Mouse (Mus musculus) kidney, postnatal 0 days (tissue): ENCODE data around the gene Cnnm2. TPM values are rescaled to one million over a fixed set of nuclear protein-coding genes. Genes with fewer than 3 reads are reported as not detected.

Experiments
- ATAC-seq: fragments of 200-750 bp; cut with Nextera tagmentation; replicated peaks from 2 replicates; pipeline ENCODE4 v1.8.0; 2017; ENCODE audit warnings: low read depth, moderate number of reproducible peaks, moderate TSS enrichment, moderate library complexity; ENCODE audit not compliant: low FRiP score
- DNase-seq: peaks from one replicate; pipeline ENCODE4 v3.0.0-alpha.2; 2016; ENCODE audit warnings: low spot score
- H3K27ac ChIP-seq: fragments of 300-500 bp; sonication (generic); 2 replicates; pipeline ENCODE4 v1.5.1; 2014; ENCODE audit warnings: mild to moderate bottlenecking
- H3K27me3 ChIP-seq: fragments of 300-500 bp; sonication (generic); 2 replicates; pipeline ENCODE4 v1.6.1; 2014; ENCODE audit warnings: low read length, mixed read lengths; ENCODE audit not compliant: insufficient read depth
- H3K36me3 ChIP-seq: fragments of 300-500 bp; sonication (generic); 2 replicates; pipeline ENCODE4 v1.6.1; 2014; ENCODE audit warnings: low read length, mixed read lengths; ENCODE audit not compliant: insufficient read depth
- H3K4me1 ChIP-seq: fragments of 300-500 bp; sonication (generic); replicated peaks from 2 replicates; pipeline ENCODE4 v1.6.1; 2014; ENCODE audit warnings: antibody characterized with exemption, low read length, mixed read lengths; ENCODE audit not compliant: insufficient read depth
- H3K4me2 ChIP-seq: fragments of 300-500 bp; sonication (generic); 2 replicates; pipeline ENCODE4 v1.6.1; 2014; ENCODE audit warnings: mild to moderate bottlenecking, low read length, moderate library complexity, mixed read lengths
- H3K4me3 ChIP-seq: fragments of 300-500 bp; sonication (generic); replicated peaks from 2 replicates; pipeline ENCODE4 v1.5.1; 2014; ENCODE audit warnings: low read depth, low read length
- H3K9ac ChIP-seq: fragments of 300-500 bp; sonication (generic); 2 replicates; pipeline ENCODE4 v1.6.1; 2014; ENCODE audit warnings: low read depth, low read length
- H3K9me3 ChIP-seq: fragments of 300-500 bp; sonication (generic); replicated peaks from 2 replicates; pipeline ENCODE4 v1.6.1; 2016; ENCODE audit warnings: low read length, inconsistent platforms, mixed read lengths
- CTCF ChIP-seq: IDR thresholded peaks from 2 replicates; pipeline ENCODE4 v1.5.1; 2016; ENCODE audit warnings: antibody characterized with exemption, low read depth, mild to moderate bottlenecking, moderate library complexity
- WGBS: fragments of 180-500 bp; shearing (Covaris S2); extraction: QIAGEN DNeasy Blood & Tissue Kit; methylation state at CpG from one replicate; pipeline ENCODE4 v1.1.7; 2014; 5-methylcytosine and 5-hydroxymethylcytosine counted together
- polyA plus RNA-seq: library from polyadenylated mRNA; unstranded; fragments of >200 nt; fragmentation: Nextera tagmentation; extraction: Ambion mirVana; gene quantifications from 2 replicates; pipeline ENCODE4 v1.2.1, GENCODE M21; 2015

Cnnm2 gene
- polyA plus RNA-seq, 1 experiment from 2014 or later, result 11.0 TPM

GRCm38 (mm10) chr19:46864079-46864478 lies 102.7 kb downstream of the Cnnm2 start:
- no peaks in the 10 kb centered on the region for H3K9me3 ChIP-seq
- ATAC-seq, result no peak
- no peak overlapping the region for H3K27ac ChIP-seq
- WGBS, result 52% methylated on average over 6 of the region's 6 CpGs
- no peaks in the 10 kb centered on the region for H3K4me1 ChIP-seq
- no peak for TF ChIP-seq CTCF
- no peak for DNase-seq
- H3K27me3 ChIP-seq, result no peaks in the 10 kb centered on the region
- no peak overlapping the region for H3K4me3 ChIP-seq
- H3K36me3 ChIP-seq, result no peaks in the 10 kb centered on the region
- no peak overlapping the region for H3K9ac ChIP-seq
- H3K4me2 ChIP-seq, result no peak overlapping the region

DNA sequence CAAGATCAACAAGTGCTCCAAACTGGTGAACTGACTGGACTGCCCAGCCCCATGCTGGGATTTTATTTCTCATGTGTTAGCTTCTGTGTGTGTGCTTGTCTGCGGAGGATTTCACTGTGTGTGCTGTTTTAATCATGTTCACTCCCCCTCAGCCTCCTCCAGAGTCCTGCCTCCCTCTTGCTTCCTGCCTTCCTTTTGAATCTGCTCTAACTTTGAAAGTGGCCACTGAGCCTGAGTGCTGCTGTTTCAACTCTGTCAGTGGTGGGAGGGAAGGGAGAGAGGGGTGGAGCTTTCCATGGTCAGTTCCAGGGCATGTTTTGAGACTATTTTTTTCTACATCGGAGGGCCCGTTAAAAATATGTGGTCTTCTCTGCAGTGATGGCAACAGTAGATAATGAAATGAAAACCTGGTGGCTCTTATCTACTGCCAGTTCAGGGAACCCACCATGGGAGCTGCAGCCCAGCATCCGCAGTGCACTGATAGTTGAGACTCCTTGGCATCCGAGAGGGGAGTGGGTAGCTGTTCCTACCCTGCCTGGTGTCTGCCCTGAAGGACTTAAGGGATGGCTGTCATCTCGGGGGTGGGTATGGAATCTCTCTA lies 103.4 kb downstream of the Cnnm2 start:
- Histone ChIP-seq H3K9me3 (no peaks in the 10 kb centered on the region), H3K36me3 (no peaks in the 10 kb centered on the region), H3K4me3 (no peak overlapping the region), H3K4me1 (no peaks in the 10 kb centered on the region), H3K9ac (no peak overlapping the region), H3K27me3 (no peaks in the 10 kb centered on the region), H3K4me2 (no peak overlapping the region), H3K27ac (peak overlapping the region; percentile 42; the same call in 1 of the 2 replicates)
- WGBS, result 41% methylated on average over 6 of the region's 6 CpGs
- no peak for ATAC-seq
- no peak for TF ChIP-seq CTCF
- peak; percentile 71 for DNase-seq

DNA sequence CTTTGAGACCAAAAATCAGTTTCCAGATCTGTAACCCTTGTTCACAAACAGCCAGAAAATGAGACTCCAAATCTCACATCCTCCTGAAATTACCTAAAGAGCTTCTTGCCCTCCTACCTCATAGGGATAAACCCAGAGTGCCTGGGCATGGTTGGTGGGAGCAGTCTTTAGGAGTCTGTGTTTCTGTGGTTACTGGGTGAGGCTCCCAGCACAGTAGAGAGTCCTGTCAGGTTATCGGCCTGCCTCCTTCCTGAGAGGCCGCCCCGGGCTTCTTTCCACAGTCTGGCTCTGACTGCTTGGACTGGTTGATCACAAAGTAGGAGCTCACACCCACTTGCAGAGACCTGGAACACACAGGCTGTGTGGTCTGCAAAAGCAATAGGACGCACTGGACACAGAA lies 104.0 kb downstream of the Cnnm2 start:
- no peaks in the 10 kb centered on the region for H3K36me3 ChIP-seq
- TF ChIP-seq CTCF, result no peak
- no peak overlapping the region for H3K27ac ChIP-seq
- no peak overlapping the region for H3K9ac ChIP-seq
- ATAC-seq (no peak), DNase-seq (no peak)
- no peaks in the 10 kb centered on the region for H3K4me1 ChIP-seq
- H3K27me3 ChIP-seq, result no peaks in the 10 kb centered on the region
- no peak overlapping the region for H3K4me3 ChIP-seq
- H3K4me2 ChIP-seq, result no peak overlapping the region
- H3K9me3 ChIP-seq, result no peaks in the 10 kb centered on the region
- 65% methylated on average over 4 of the region's 4 CpGs for WGBS

- H3K4me2 ChIP-seq, result no peak overlapping the region
- no peak for ATAC-seq
- no peak for DNase-seq
- H3K36me3 ChIP-seq, result no peaks in the 10 kb centered on the region
- no peak overlapping the region for H3K27ac ChIP-seq
- TF ChIP-seq CTCF, result no peak
- no peaks in the 10 kb centered on the region for H3K27me3 ChIP-seq
- 53% methylated on average over 11 of the region's 11 CpGs for WGBS
- H3K4me1 ChIP-seq, result no peaks in the 10 kb centered on the region
- no peak overlapping the region for H3K4me3 ChIP-seq
- H3K9me3 ChIP-seq, result no peaks in the 10 kb centered on the region
- no peak overlapping the region for H3K9ac ChIP-seq
These were observed 107.7 kb downstream of the Cnnm2 start for GRCm38 (mm10) chr19:46869049-46869448.

DNA sequence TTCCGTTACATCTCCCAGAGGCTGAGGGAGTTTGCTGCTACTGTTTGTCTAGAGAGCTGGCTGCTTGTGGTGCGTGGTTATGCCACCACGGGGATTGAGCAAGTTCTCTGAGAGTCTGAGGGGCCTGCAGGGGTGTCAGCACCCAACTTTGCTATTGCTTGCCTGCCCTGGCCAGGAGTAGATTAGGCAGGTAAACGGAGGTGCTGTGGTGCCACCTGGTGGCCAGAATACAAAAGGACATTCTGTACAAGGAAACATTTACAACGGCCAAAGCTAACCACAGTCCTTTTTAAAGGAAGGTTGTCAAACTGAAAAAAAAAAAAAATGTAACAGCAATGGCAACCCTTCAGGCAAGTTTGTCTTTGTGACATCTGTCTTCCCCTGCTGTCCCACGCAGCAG lies 108.1 kb downstream of the Cnnm2 start:
- H3K27ac ChIP-seq, result no peak overlapping the region
- H3K4me3 ChIP-seq, result no peak overlapping the region
- no peaks in the 10 kb centered on the region for H3K4me1 ChIP-seq
- H3K27me3 ChIP-seq, result no peaks in the 10 kb centered on the region
- WGBS, result 12% methylated on average over 6 of the region's 6 CpGs
- H3K9me3 ChIP-seq, result no peaks in the 10 kb centered on the region
- ATAC-seq (peak; percentile 52; the same call in 1 of the 2 replicates), DNase-seq (peak; percentile 89)
- H3K4me2 ChIP-seq, result no peak overlapping the region
- peak; percentile 91 for TF ChIP-seq CTCF
- no peaks in the 10 kb centered on the region for H3K36me3 ChIP-seq
- no peak overlapping the region for H3K9ac ChIP-seq

GRCm38 (mm10) chr19:46871096-46871495 lies 109.7 kb downstream of the Cnnm2 start:
- no peaks in the 10 kb centered on the region for H3K36me3 ChIP-seq
- WGBS, result 91% methylated on average over 4 of the region's 4 CpGs
- H3K9me3 ChIP-seq, result no peaks in the 10 kb centered on the region
- DNase-seq (no peak), ATAC-seq (no peak)
- no peaks in the 10 kb centered on the region for H3K27me3 ChIP-seq
- no peak overlapping the region for H3K4me3 ChIP-seq
- H3K4me2 ChIP-seq, result no peak overlapping the region
- no peak overlapping the region for H3K9ac ChIP-seq
- H3K27ac ChIP-seq, result no peak overlapping the region
- H3K4me1 ChIP-seq, result no peaks in the 10 kb centered on the region
- no peak for TF ChIP-seq CTCF

DNA sequence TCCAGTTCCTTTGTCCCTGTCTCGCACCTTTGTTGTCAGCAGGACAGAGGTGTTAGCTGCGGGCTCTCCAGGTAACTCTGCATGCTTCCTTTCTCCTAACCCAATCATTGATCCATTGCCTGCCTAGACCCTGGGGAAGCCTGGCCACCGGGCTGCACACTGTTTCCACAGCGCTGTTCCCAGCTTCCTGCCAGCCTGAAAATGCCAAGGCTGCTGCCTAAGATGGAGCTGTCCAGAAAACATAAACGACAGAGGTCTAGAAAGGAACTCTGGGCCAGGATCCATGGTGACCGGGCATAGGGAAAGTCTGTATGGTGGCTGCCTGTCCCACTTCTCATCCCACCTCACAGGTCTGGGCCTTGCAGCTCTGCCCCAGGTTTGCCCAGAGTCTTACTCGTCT lies 110.3 kb downstream of the Cnnm2 start:
- WGBS, result 71% methylated on average over 7 of the region's 7 CpGs
- no peak overlapping the region for H3K9ac ChIP-seq
- no peak overlapping the region for H3K4me3 ChIP-seq
- TF ChIP-seq CTCF, result no peak
- ATAC-seq, result no peak
- no peak overlapping the region for H3K4me2 ChIP-seq
- no peaks in the 10 kb centered on the region for H3K27me3 ChIP-seq
- no peak overlapping the region for H3K27ac ChIP-seq
- H3K4me1 ChIP-seq, result no peaks in the 10 kb centered on the region
- H3K36me3 ChIP-seq, result no peaks in the 10 kb centered on the region
- no peaks in the 10 kb centered on the region for H3K9me3 ChIP-seq
- DNase-seq, result no peak
